Comparison of ENCODE assay signal across 28 mouse cellular contexts in the genomic region with DNA sequence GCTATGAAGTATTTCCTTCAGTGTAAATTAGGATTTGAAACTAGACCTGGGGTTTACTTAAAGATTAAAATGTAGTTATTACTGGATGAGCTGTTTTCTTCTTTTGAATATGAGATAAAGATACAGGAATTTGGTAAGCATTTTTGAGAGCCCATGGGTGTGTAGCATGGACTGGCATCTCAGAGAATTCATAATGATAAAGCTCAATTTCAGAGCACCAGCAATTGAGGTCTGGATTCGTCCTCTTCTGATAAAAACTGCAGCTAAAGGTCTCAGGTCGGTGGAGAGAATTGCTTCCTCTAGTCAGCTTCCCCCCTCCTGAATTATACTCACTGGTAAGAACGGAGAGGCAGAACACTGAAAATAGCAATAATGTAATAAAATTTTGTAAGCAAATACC.
A peak's percentile ranks its signal among the peaks of the same experiment; 100 is the strongest.
DNase-seq lines count a peak whose midpoint lies in the region; ATAC-seq lines count a peak whose summit lies in the region.
"Had no signal": no experiment of that assay in that cellular context is flagged by ENCODE, and none has a peak within 500 bp of the region (broad histone marks: within the 10 kb centered on the region; RNA-seq: fewer than 3 reads in every experiment).

No protein-coding gene starts in this region.

- H3K36me3 ChIP-seq in heart, embryonic 15.5 days = no peaks in the 10 kb centered on the region
- H3K36me3 ChIP-seq in heart, embryonic 10.5 days = no peaks in the 10 kb centered on the region
- H3K36me3 ChIP-seq in liver, embryonic 16.5 days (ENCODE audit: control insufficient read depth, insufficient read depth) = no peaks in the 10 kb centered on the region
- H3K36me3 ChIP-seq: embryonic facial prominence, embryonic 15.5 days; forebrain, embryonic 10.5 days; hindbrain, embryonic 15.5 days; stomach, embryonic 15.5 days had no signal

- no peak overlapping the region for H3K4me3 ChIP-seq in heart, embryonic 15.5 days
- H3K4me3 ChIP-seq in heart, embryonic 10.5 days = no peak overlapping the region
- 0 out of 2 replicates have a peak overlapping the region, but pooled peaks have one; percentile 13 for H3K4me3 ChIP-seq in liver, embryonic 16.5 days (ENCODE audit: low read depth, low read length)
- H3K4me3 ChIP-seq: embryonic facial prominence, embryonic 15.5 days; forebrain, embryonic 10.5 days; hindbrain, embryonic 15.5 days; megakaryocyte, embryonic 14.5 days; myocyte; stomach, embryonic 15.5 days had no signal

- H3K9me3 ChIP-seq in heart, embryonic 15.5 days (replicated peaks) = no peaks in the 10 kb centered on the region
- no peaks in the 10 kb centered on the region for H3K9me3 ChIP-seq in heart, embryonic 10.5 days
- no peaks in the 10 kb centered on the region for H3K9me3 ChIP-seq in liver, embryonic 16.5 days (replicated peaks; ENCODE audit: control insufficient read depth, low read length)
- H3K9me3 ChIP-seq: embryonic facial prominence, embryonic 15.5 days; forebrain, embryonic 10.5 days; hindbrain, embryonic 15.5 days; megakaryocyte, embryonic 14.5 days; stomach, embryonic 15.5 days had no signal

- H3K4me2 ChIP-seq in heart, embryonic 15.5 days = 0 out of 2 replicates have a peak overlapping the region, but pooled peaks have one; percentile 14
- peak overlapping the region; percentile 34; the same call in 1 of the 2 replicates for H3K4me2 ChIP-seq in liver, embryonic 16.5 days (ENCODE audit: low read depth, low read length)
- H3K4me2 ChIP-seq: embryonic facial prominence, embryonic 15.5 days; heart, embryonic 11.5 days; hindbrain, embryonic 15.5 days; stomach, embryonic 15.5 days had no signal

- no peak for DNase-seq in heart, embryonic 10.5 days (ENCODE audit: low spot score)
- DNase-seq in c-Kit-positive CD71-positive TER-119-negative erythroid progenitor cells, embryonic 14.5 days (ENCODE audit: low read depth) = peak; percentile 39
- DNase-seq in liver = peak; percentile 35
- no peak for DNase-seq in natural killer cell, adult 2 months (ENCODE audit: low spot score in 2 of 2)
- no peak for DNase-seq in layer of hippocampus, postnatal 14 days (ENCODE audit: low spot score in 2 of 2)
- no peak for DNase-seq in cerebellum, adult 9-10 months
- DNase-seq: adrenal gland, postnatal 36 days; cerebellum, adult 2 months; cerebellum, postnatal 36 days; forebrain, postnatal 0 days; gastrocnemius, postnatal 25 days; kidney, adult 2 months; kidney, postnatal 10 days; lung, adult 2 months; lung, postnatal 14 days; right cerebral cortex, adult 18-20 months; thymus, adult 2 months; thymus, postnatal 4 days had no signal

- H3K27ac ChIP-seq in heart, embryonic 15.5 days = peak overlapping the region; percentile 8; the same call in 1 of the 2 replicates
- H3K27ac ChIP-seq in heart, embryonic 10.5 days = no peak overlapping the region
- H3K27ac ChIP-seq in liver, embryonic 16.5 days (ENCODE audit: low read length) = peak overlapping the region; percentile 88
- H3K27ac ChIP-seq: embryonic facial prominence, embryonic 15.5 days; forebrain, embryonic 10.5 days; hindbrain, embryonic 15.5 days; stomach, embryonic 15.5 days had no signal

- no peak overlapping the region for H3K9ac ChIP-seq in heart, embryonic 15.5 days
- H3K9ac ChIP-seq in liver, embryonic 16.5 days (ENCODE audit: low read depth, low read length) = peak overlapping the region; percentile 31
- H3K9ac ChIP-seq: embryonic facial prominence, embryonic 15.5 days; forebrain, postnatal 0 days; hindbrain, embryonic 15.5 days; stomach, embryonic 15.5 days had no signal

- H3K27me3 ChIP-seq in heart, embryonic 15.5 days = no peaks in the 10 kb centered on the region
- no peaks in the 10 kb centered on the region for H3K27me3 ChIP-seq in heart, embryonic 10.5 days (ENCODE audit: insufficient read depth, poor library complexity, severe bottlenecking)
- no peaks in the 10 kb centered on the region for H3K27me3 ChIP-seq in liver, embryonic 16.5 days (ENCODE audit: control insufficient read depth, insufficient read depth, low read depth, low read length)
- H3K27me3 ChIP-seq: embryonic facial prominence, embryonic 15.5 days; hindbrain, embryonic 15.5 days; megakaryocyte, embryonic 14.5 days; stomach, embryonic 15.5 days had no signal

- 32% methylated on average over 3 of the region's 3 CpGs for WGBS in heart, embryonic 15.5 days
- WGBS in heart, embryonic 10.5 days = 39% methylated on average over 3 of the region's 3 CpGs
- 17% methylated on average over 3 of the region's 3 CpGs for WGBS in liver, embryonic 16.5 days (ENCODE audit: insufficient replicate concordance)

- no peak for ATAC-seq in heart, embryonic 15.5 days (replicated peaks; ENCODE audit: insufficient number of reproducible peaks, insufficient read depth, low FRiP score, low read depth)
- peak; percentile 88 for ATAC-seq in liver, embryonic 16.5 days (ENCODE audit: low read depth)
- ATAC-seq: forebrain, postnatal 0 days; midbrain, embryonic 16.5 days had no signal

- peaks cover 19% of the 10 kb centered on the region for H3K4me1 ChIP-seq in heart, embryonic 15.5 days (replicated peaks)
- H3K4me1 ChIP-seq in heart, embryonic 10.5 days = peaks cover 14% of the 10 kb centered on the region
- peaks cover 25% of the 10 kb centered on the region for H3K4me1 ChIP-seq in liver, embryonic 16.5 days (ENCODE audit: control insufficient read depth, low read depth, low read length)
- H3K4me1 ChIP-seq: embryonic facial prominence, embryonic 15.5 days; forebrain, embryonic 10.5 days; hindbrain, embryonic 15.5 days; stomach, embryonic 15.5 days had no signal

Comparison
In these comparisons a context has a peak if more than half of its experiments do, and no peak if none do; other contexts are left out.
1. DNase-seq: peak in c-Kit-positive CD71-positive TER-119-negative erythroid progenitor cells, embryonic 14.5 days (single experiment) and liver (single experiment); none in heart, embryonic 10.5 days (single experiment), natural killer cell, adult 2 months (0 of 2), layer of hippocampus, postnatal 14 days (0 of 2) and cerebellum, adult 9-10 months (single experiment).